Mouse (Mus musculus): ENCODE results near the gene Pcif1. TPM values are rescaled to one million over a fixed set of nuclear protein-coding genes. Genes with fewer than 3 reads are reported as not detected.
"Not testable (repeated sequence)": the region's sequence is repeated elsewhere in the genome, so short reads cannot be mapped to it uniquely, and the experiment has no call there.

Gene Pcif1
- polyA plus RNA-seq, 1 experiment from 2014 or later, result 38.4 TPM

DNA sequence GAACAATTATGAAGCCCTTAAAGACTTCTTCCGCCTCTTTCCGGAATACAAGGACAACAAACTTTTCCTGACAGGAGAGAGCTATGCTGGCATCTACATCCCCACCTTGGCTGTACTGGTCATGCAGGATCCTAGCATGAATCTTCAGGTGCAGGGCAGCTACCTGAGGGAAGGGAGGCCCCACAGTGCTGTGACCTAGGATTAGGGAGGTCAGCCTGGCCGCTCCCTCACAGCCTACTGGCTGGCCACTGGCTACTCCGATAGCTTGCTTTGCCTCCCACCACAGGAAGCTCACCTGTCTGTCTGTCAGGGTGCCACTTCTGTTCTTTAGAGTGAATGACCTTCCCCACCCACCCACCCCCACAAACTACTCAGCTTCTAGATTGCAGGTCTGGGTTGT lies 43.9 kb upstream of the Pcif1 start:
- Histone ChIP-seq H3K4me1 (ENCODE audit: insufficient read depth) (peaks cover 16% of the 10 kb centered on the region), H3K36me3 (replicated peaks; ENCODE audit: insufficient read depth, low read length) (peaks cover 32% of the 10 kb centered on the region), H3K27me3 (ENCODE audit: insufficient read depth, low read length) (no peaks in the 10 kb centered on the region), H3K9me3 (ENCODE audit: low read length) (no peaks in the 10 kb centered on the region), H3K4me3 (ENCODE audit: low read depth, low read length) (no peak overlapping the region), H3K9ac (replicated peaks) (0 out of 2 replicates have a peak overlapping the region, but pooled peaks have one; percentile 71), H3K27ac (ENCODE audit: low read depth) (no peak overlapping the region), H3K4me2 (ENCODE audit: low read depth, low read length) (peak overlapping the region; percentile 98)
- WGBS (ENCODE audit: insufficient replicate concordance), result 87% methylated on average over 4 of the region's 4 CpGs
- TF ChIP-seq CTCF (IDR thresholded peaks at IDR 0.05; ENCODE audit: low read depth) (no peak), EP300 (IDR thresholded peaks at IDR 0.05; ENCODE audit: low read depth) (no peak)
- DNase-seq (no peak), ATAC-seq (no peak)

DNA sequence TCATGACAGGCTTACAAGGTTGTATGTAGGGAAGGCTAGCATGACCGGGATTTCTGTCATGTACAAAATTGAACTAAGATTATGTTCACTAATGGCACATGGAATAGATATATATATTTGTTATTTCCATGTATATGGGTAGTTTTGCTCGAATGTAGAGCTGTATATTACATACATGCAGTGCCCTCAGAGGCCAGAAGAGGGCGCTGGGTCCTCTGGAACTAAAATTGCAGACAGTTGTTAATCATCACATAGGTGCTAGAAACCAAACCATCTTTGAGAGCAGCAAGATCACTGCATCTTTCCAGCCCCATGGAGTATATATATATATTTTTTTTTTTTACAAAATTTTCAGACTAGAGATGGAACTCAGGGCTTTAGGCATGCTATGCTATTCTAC lies 33.3 kb upstream of the Pcif1 start:
- 48% methylated on average over 3 of the region's 3 CpGs for WGBS (ENCODE audit: insufficient replicate concordance)
- TF ChIP-seq CTCF (IDR thresholded peaks at IDR 0.05; ENCODE audit: low read depth), result peak; percentile 62
- TF ChIP-seq EP300 (IDR thresholded peaks at IDR 0.05; ENCODE audit: low read depth), result no peak

DNA sequence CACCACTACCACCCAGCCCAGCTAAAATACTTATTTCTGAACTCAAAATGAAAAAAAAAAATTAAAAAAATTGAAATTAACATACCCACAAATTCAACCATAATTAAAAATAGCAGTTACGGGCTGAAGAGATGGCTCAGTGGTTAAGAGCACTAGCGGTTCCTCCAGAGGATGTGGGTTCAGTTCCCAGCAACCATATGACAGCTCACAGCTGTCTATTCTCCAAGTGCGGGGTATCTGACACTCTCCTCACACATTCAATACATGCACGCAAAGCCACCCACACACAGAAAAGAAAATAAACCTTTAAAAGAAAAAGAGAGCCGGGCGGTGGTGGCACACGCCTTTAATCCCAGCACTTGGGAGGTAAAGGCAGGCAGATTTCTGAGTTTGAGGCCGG lies 29.0 kb upstream of the Pcif1 start:
- Histone ChIP-seq H3K9ac (replicated peaks) (no peak overlapping the region), H3K9me3 (ENCODE audit: low read length) (no peaks in the 10 kb centered on the region), H3K4me1 (ENCODE audit: insufficient read depth) (no peaks in the 10 kb centered on the region), H3K4me2 (ENCODE audit: low read depth, low read length) (no peak overlapping the region), H3K27me3 (ENCODE audit: insufficient read depth, low read length) (peaks cover 9% of the 10 kb centered on the region), H3K36me3 (replicated peaks; ENCODE audit: insufficient read depth, low read length) (no peaks in the 10 kb centered on the region), H3K4me3 (ENCODE audit: low read depth, low read length) (no peak overlapping the region), H3K27ac (ENCODE audit: low read depth) (no peak overlapping the region)
- no peak for ATAC-seq
- DNase-seq, result no peak
- TF ChIP-seq EP300 (IDR thresholded peaks at IDR 0.05; ENCODE audit: low read depth), result no peak
- no peak for TF ChIP-seq CTCF (IDR thresholded peaks at IDR 0.05; ENCODE audit: low read depth)
- 66% methylated on average over 8 of the region's 8 CpGs for WGBS (ENCODE audit: insufficient replicate concordance)

More for the DNA sequence above, 33.3 kb upstream of the Pcif1 start:
- DNase-seq, result no peak
- Histone ChIP-seq H3K9ac (replicated peaks) (no peak overlapping the region), H3K4me1 (ENCODE audit: insufficient read depth) (no peaks in the 10 kb centered on the region), H3K27me3 (ENCODE audit: insufficient read depth, low read length) (no peaks in the 10 kb centered on the region), H3K27ac (ENCODE audit: low read depth) (no peak overlapping the region), H3K4me3 (ENCODE audit: low read depth, low read length) (no peak overlapping the region), H3K4me2 (ENCODE audit: low read depth, low read length) (no peak overlapping the region), H3K9me3 (ENCODE audit: low read length) (no peaks in the 10 kb centered on the region), H3K36me3 (replicated peaks; ENCODE audit: insufficient read depth, low read length) (no peaks in the 10 kb centered on the region)
- ATAC-seq, result no peak

DNA sequence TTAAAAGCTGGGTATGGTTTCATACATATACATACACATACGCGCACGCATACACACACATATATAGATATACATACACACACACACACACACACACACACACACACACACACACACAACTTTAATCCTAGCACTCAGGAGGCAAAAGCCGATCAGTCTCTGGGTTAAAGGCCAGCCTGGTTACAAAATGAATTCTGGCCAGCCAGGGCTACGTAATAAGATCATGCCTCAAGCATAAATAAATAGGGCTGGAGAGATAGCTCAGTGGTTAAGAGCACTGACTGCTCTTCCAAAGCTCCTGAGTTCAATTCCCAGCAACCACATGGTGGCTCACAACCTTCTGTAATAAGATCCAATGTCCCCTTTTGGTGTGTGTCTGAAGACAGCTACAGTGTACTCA lies 23.5 kb upstream of the Pcif1 start:
- not testable (repeated sequence) for H3K27ac ChIP-seq (ENCODE audit: low read depth); H3K9me3 ChIP-seq (ENCODE audit: low read length); H3K4me3 ChIP-seq (ENCODE audit: low read depth, low read length); ATAC-seq; H3K36me3 ChIP-seq (replicated peaks; ENCODE audit: insufficient read depth, low read length); H3K9ac ChIP-seq (replicated peaks); DNase-seq
- peaks cover 34% of the 10 kb centered on the region for H3K27me3 ChIP-seq (ENCODE audit: insufficient read depth, low read length)
- peaks cover 12% of the 10 kb centered on the region for H3K4me1 ChIP-seq (ENCODE audit: insufficient read depth)
- 69% methylated on average over 5 of the region's 5 CpGs for WGBS (ENCODE audit: insufficient replicate concordance)
- H3K4me2 ChIP-seq (ENCODE audit: low read depth, low read length), result peak overlapping the region; percentile 80; the same call in 1 of the 2 replicates

DNA sequence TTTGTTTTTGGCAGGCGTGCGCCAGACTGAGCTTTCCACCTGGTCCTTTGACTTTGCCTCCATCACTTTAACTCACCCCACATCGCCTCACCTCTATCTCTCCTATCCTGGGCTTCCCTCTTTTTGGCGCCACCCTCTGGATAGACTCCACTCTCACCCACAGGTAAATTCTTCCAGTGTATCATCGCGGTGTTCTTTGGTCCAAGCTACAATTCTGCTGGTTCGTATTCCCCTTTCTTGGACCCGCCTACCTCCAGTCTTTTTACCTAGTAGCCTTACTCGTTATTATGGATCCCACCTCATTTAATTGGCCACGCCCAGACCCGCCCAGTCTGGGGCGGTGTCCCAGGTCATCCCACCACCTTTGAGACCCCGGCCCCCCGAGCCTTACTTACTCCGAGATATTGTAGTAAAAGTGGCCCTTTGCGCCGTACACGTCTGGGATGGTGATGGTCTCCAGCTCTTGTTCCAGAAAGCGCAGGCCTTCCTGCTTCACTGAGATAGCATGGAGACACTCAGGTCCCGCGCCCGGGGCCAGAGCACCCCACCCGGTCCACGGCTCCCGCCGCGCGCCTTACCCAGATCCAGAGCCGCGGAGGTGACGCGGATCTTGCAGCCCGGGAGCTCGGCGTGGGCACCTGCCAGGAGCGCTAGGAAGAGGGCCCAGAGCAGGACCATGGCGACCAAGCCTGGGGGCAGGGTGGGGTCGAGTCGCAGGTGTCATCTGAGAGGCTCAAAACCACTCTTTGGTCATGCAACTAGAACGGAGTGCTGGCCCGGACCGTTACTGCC lies 22.6 kb upstream of the Pcif1 start:
- DNase-seq (no peak), ATAC-seq (no peak)
- Histone ChIP-seq H3K4me2 (ENCODE audit: low read depth, low read length) (peak overlapping the region; percentile 80), H3K36me3 (replicated peaks; ENCODE audit: insufficient read depth, low read length) (no peaks in the 10 kb centered on the region), H3K4me1 (ENCODE audit: insufficient read depth) (peaks cover 16% of the 10 kb centered on the region), H3K9me3 (ENCODE audit: low read length) (no peaks in the 10 kb centered on the region), H3K9ac (replicated peaks) (peak overlapping the region; percentile 41; the same call in 1 of the 2 replicates), H3K4me3 (ENCODE audit: low read depth, low read length) (peak overlapping the region; percentile 50), H3K27ac (ENCODE audit: low read depth) (no peak overlapping the region), H3K27me3 (ENCODE audit: insufficient read depth, low read length) (peaks cover 34% of the 10 kb centered on the region)
- 2% methylated on average over 42 of the region's 42 CpGs for WGBS (ENCODE audit: insufficient replicate concordance)
- TF ChIP-seq CTCF (IDR thresholded peaks at IDR 0.05; ENCODE audit: low read depth) (peak; percentile 34), EP300 (IDR thresholded peaks at IDR 0.05; ENCODE audit: low read depth) (no peak)

DNA sequence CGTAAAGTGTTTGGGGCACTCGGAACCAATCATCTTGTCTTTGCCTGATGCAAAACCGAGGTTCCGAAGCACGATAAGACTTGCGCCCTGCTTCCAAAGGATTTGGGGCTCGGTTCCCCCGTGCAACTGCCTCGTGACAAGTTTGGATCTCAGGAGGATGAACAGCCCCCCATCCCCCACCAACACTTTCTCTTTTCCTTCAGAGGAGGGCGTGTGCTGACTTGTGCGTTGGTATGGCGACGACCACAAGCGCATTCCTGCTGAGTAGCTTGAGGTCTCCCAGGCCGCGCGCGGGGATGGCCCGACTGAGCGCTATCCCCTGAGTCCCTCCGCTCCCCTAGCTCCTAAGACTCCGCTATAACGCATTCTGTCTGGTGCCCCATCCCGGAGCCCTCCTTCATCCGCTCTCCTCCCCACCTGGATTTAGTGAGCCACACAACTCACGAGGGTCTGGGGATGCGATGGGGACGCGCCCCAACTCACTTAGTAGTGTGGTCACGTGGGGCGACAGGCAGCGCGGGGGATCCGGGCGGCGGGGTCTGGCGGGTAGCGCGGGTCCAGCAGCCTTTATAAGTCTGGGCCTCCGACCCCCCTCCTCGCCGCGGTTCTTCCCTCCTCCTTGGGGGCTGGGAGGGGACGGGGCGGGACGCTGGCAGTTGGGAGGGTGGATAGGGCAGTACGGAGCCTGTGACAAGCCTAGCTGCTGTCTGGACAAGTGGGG lies 21.8 kb upstream of the Pcif1 start, which contains the start of gene Pltp:
Gene Pltp (minus strand): TSS at position 611 of the 721 bp plus-strand sequence.
- H3K4me2 ChIP-seq (ENCODE audit: low read depth, low read length), result peak within 1 kb of the TSS; percentile 80
- H3K36me3 ChIP-seq (replicated peaks; ENCODE audit: insufficient read depth, low read length), result no peaks in the 10 kb centered on the region
- peak; percentile 35 for DNase-seq
- no peak for ATAC-seq
- under 1% methylated on average over 47 of the region's 47 CpGs for WGBS (ENCODE audit: insufficient replicate concordance)
- H3K27ac ChIP-seq (ENCODE audit: low read depth), result peak within 1 kb of the TSS; percentile 35; the same call in 1 of the 2 replicates
- H3K4me3 ChIP-seq (ENCODE audit: low read depth, low read length), result peak within 1 kb of the TSS; percentile 50
- no peaks in the 10 kb centered on the region for H3K9me3 ChIP-seq (ENCODE audit: low read length)
- peaks cover 34% of the 10 kb centered on the region for H3K27me3 ChIP-seq (ENCODE audit: insufficient read depth, low read length)
- no peak for TF ChIP-seq EP300 (IDR thresholded peaks at IDR 0.05; ENCODE audit: low read depth)
- TF ChIP-seq CTCF (IDR thresholded peaks at IDR 0.05; ENCODE audit: low read depth), result no peak
- H3K9ac ChIP-seq (replicated peaks), result peak within 1 kb of the TSS; percentile 41
- H3K4me1 ChIP-seq (ENCODE audit: insufficient read depth), result peaks cover 18% of the 10 kb centered on the region
